ENCODE assay signal across 14 mouse cellular contexts in the genomic region with DNA sequence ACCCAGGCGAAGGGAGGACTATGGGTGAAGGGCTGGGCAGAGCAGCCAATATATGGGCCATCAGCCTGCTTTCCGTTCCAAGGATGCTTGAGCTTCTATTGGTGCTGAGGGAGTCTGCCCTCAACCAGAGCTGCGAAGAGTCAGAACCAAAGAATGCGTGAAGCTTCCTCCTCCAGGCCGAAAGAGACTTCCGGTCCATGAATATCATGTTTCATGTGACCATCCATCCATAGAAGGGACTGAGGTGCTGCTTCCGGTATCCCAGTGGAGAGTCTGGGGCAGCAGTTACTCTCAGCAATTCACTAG.
DNase-seq lines count a peak whose midpoint lies in the region; ATAC-seq and TF ChIP-seq lines count a peak whose summit lies in the region.
"Had no signal": no experiment of that assay in that cellular context is flagged by ENCODE, and none has a peak within 500 bp of the region (broad histone marks: within the 10 kb centered on the region; RNA-seq: fewer than 3 reads in every experiment).

No protein-coding gene starts in this region.

- H3K9ac ChIP-seq in hindbrain, embryonic 11.5 days (ENCODE audit: low read depth, low read length), result no peak overlapping the region
- no peak overlapping the region for H3K9ac ChIP-seq in embryonic facial prominence, embryonic 12.5 days
- H3K9ac ChIP-seq in hindbrain, embryonic 15.5 days, result no peak overlapping the region
- H3K9ac ChIP-seq: limb, embryonic 12.5 days had no signal

- no peaks in the 10 kb centered on the region for H3K9me3 ChIP-seq in hindbrain, embryonic 10.5 days
- no peaks in the 10 kb centered on the region for H3K9me3 ChIP-seq in hindbrain, embryonic 11.5 days (ENCODE audit: control insufficient read depth, low read length)
- peaks cover 22% of the 10 kb centered on the region for H3K9me3 ChIP-seq in E14TG2a.4 (ENCODE audit: low read length)
- no peaks in the 10 kb centered on the region for H3K9me3 ChIP-seq in embryonic facial prominence, embryonic 12.5 days
- H3K9me3 ChIP-seq in hindbrain, embryonic 15.5 days, result no peaks in the 10 kb centered on the region
- H3K9me3 ChIP-seq: limb, embryonic 12.5 days had no signal

- peak overlapping the region; percentile 82 for H3K27ac ChIP-seq in hindbrain, embryonic 10.5 days
- no peak overlapping the region for H3K27ac ChIP-seq in hindbrain, embryonic 11.5 days (ENCODE audit: low read depth, low read length)
- H3K27ac ChIP-seq in embryonic facial prominence, embryonic 12.5 days, result 0 out of 2 replicates have a peak overlapping the region, but pooled peaks have one; percentile 31
- H3K27ac ChIP-seq in hindbrain, embryonic 15.5 days (replicated peaks), result 0 out of 2 replicates have a peak overlapping the region, but pooled peaks have one; percentile 19
- H3K27ac ChIP-seq: limb, embryonic 12.5 days had no signal

- no peak overlapping the region for H3K4me3 ChIP-seq in hindbrain, embryonic 10.5 days
- H3K4me3 ChIP-seq in hindbrain, embryonic 11.5 days (ENCODE audit: low read depth, low read length), result no peak overlapping the region
- H3K4me3 ChIP-seq in E14TG2a.4 (replicated peaks; ENCODE audit: low read length), result peak overlapping the region; percentile 57
- H3K4me3 ChIP-seq in embryonic facial prominence, embryonic 12.5 days, result no peak overlapping the region
- no peak overlapping the region for H3K4me3 ChIP-seq in hindbrain, embryonic 15.5 days
- H3K4me3 ChIP-seq: limb, embryonic 12.5 days had no signal

- 59% methylated on average over 7 of the region's 7 CpGs for WGBS in hindbrain, embryonic 10.5 days
- WGBS in hindbrain, embryonic 11.5 days, result 55% methylated on average over 7 of the region's 7 CpGs
- WGBS in embryonic facial prominence, embryonic 12.5 days, result 34% methylated on average over 7 of the region's 7 CpGs
- 68% methylated on average over 7 of the region's 7 CpGs for WGBS in hindbrain, embryonic 15.5 days

- H3K27me3 ChIP-seq in hindbrain, embryonic 10.5 days (ENCODE audit: insufficient read depth, poor library complexity, severe bottlenecking), result peaks cover 13% of the 10 kb centered on the region
- H3K27me3 ChIP-seq in hindbrain, embryonic 11.5 days (ENCODE audit: control insufficient read depth, insufficient read depth, low read length), result no peaks in the 10 kb centered on the region
- H3K27me3 ChIP-seq in E14TG2a.4 (ENCODE audit: insufficient read depth, low read length), result peaks cover 42% of the 10 kb centered on the region
- no peaks in the 10 kb centered on the region for H3K27me3 ChIP-seq in embryonic facial prominence, embryonic 12.5 days
- H3K27me3 ChIP-seq in hindbrain, embryonic 15.5 days, result no peaks in the 10 kb centered on the region

- no peak for TF ChIP-seq CTCF in E14TG2a.4 (conservative IDR thresholded peaks at IDR 0.05; ENCODE audit: low read length)

- no peak for ATAC-seq in hindbrain, embryonic 11.5 days (ENCODE audit: low FRiP score)
- 0 out of 2 replicates have a peak, but pooled peaks have one; percentile 5 for ATAC-seq in embryonic facial prominence, embryonic 12.5 days (ENCODE audit: insufficient number of reproducible peaks, insufficient read depth, low FRiP score, low TSS enrichment)
- no peak for ATAC-seq in hindbrain, embryonic 15.5 days (ENCODE audit: low FRiP score, low read depth)
- ATAC-seq: inflammation-experienced regulatory T-cells, adult 6 months; lung, postnatal 0 days had no signal

- H3K36me3 ChIP-seq in hindbrain, embryonic 10.5 days, result no peaks in the 10 kb centered on the region
- H3K36me3 ChIP-seq in hindbrain, embryonic 11.5 days (ENCODE audit: control insufficient read depth, insufficient read depth, low read length), result no peaks in the 10 kb centered on the region
- no peaks in the 10 kb centered on the region for H3K36me3 ChIP-seq in E14TG2a.4 (ENCODE audit: insufficient read depth, low read length)
- no peaks in the 10 kb centered on the region for H3K36me3 ChIP-seq in embryonic facial prominence, embryonic 12.5 days
- no peaks in the 10 kb centered on the region for H3K36me3 ChIP-seq in hindbrain, embryonic 15.5 days
- H3K36me3 ChIP-seq: limb, embryonic 12.5 days had no signal

- no peak for DNase-seq in hindbrain, embryonic 10.5 days (ENCODE audit: low spot score)
- no peak for DNase-seq in hindbrain, embryonic 11.5 days (ENCODE audit: low spot score)
- DNase-seq in cerebellum, postnatal 25 days, result no peak
- no peak for DNase-seq in thymus, postnatal 36 days
- DNase-seq: adrenal gland, postnatal 36 days; cerebellum, adult 11 months; gastrocnemius, postnatal 10 days; thymus, postnatal 14 days had no signal

- peaks cover 47% of the 10 kb centered on the region for H3K4me1 ChIP-seq in hindbrain, embryonic 10.5 days (replicated peaks)
- H3K4me1 ChIP-seq in hindbrain, embryonic 11.5 days (replicated peaks; ENCODE audit: control insufficient read depth, insufficient read depth, low read length), result peaks cover 19% of the 10 kb centered on the region
- peaks cover 42% of the 10 kb centered on the region for H3K4me1 ChIP-seq in E14TG2a.4 (replicated peaks; ENCODE audit: low read depth, low read length)
- H3K4me1 ChIP-seq in embryonic facial prominence, embryonic 12.5 days, result peaks cover 35% of the 10 kb centered on the region
- peaks cover 35% of the 10 kb centered on the region for H3K4me1 ChIP-seq in hindbrain, embryonic 15.5 days (replicated peaks)

- no peak overlapping the region for H3K4me2 ChIP-seq in hindbrain, embryonic 11.5 days (replicated peaks; ENCODE audit: low read depth, low read length)
- peak overlapping the region; percentile 29; the same call in 1 of the 2 replicates for H3K4me2 ChIP-seq in embryonic facial prominence, embryonic 12.5 days (replicated peaks)
- H3K4me2 ChIP-seq in hindbrain, embryonic 15.5 days, result no peak overlapping the region; the same call in 1 of the 2 replicates
- H3K4me2 ChIP-seq: limb, embryonic 12.5 days had no signal
